Mouse (Mus musculus): ENCODE data around the gene Coq7. TPM values are rescaled to one million over a fixed set of nuclear protein-coding genes. Genes with fewer than 3 reads are reported as not detected.
A peak's percentile ranks its signal among the peaks of the same experiment; 100 is the strongest.

The Coq7 gene
- polyA plus RNA-seq, 1 experiment from 2014 or later, result 124 TPM

DNA sequence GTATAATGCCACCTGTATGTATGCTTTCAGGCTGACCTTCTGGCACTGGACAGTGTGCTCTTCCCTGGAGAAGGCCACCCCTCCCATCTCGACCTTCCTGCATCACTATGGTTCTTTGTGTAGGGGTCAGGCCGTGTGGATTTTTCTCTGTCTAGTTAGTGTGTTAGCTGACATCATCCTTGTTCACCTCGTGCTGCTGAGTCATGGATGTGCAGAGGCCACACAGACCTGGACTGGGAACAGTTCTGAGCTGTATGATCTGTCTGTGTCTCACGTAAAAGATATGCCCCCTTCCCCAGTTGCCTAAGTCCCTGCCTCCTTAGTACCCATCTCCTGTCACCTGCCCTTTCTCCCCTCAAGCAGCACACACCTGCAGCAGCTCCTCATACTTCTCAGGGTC is 6.2 kb downstream of the Coq7 start:
- H3K36me3 ChIP-seq, result peaks cover 12% of the 10 kb centered on the region
- no peak overlapping the region for H3K4me3 ChIP-seq (replicated peaks)
- no peaks in the 10 kb centered on the region for H3K4me1 ChIP-seq (replicated peaks)
- WGBS, result 79% methylated on average over 4 of the region's 4 CpGs
- H3K4me2 ChIP-seq (replicated peaks), result no peak overlapping the region
- no peaks in the 10 kb centered on the region for H3K9me3 ChIP-seq
- H3K27ac ChIP-seq, result no peak overlapping the region
- H3K27me3 ChIP-seq (replicated peaks), result no peaks in the 10 kb centered on the region
- H3K9ac ChIP-seq, result no peak overlapping the region
- no peak for ATAC-seq

DNA sequence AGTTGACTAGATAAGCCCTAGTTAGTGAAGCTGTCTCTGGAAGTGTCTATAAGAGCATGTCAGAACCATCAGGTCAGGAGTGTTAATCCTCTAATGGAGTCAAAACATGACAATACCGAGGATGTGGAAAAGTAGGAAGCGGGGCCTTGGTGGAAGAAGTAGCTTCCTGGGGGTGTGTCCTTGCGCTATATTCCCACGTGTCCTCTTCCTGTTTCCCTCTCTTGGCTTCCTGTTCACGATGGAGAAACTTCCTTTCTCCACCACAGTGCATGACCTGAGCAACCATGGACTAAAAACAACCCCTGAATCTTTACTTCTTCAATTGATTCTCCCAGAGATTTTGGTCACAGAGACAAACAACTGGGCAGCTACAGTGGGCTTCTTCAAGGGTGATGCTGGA is 11.1 kb downstream of the Coq7 start:
- peaks cover 8% of the 10 kb centered on the region; the same call in 1 of the 2 replicates for H3K36me3 ChIP-seq
- no peaks in the 10 kb centered on the region for H3K27me3 ChIP-seq (replicated peaks)
- peaks cover 4% of the 10 kb centered on the region; the same call in 1 of the 2 replicates for H3K4me1 ChIP-seq (replicated peaks)
- no peak for ATAC-seq
- no peak overlapping the region for H3K4me2 ChIP-seq (replicated peaks)
- 73% methylated on average over 5 of the region's 5 CpGs for WGBS
- H3K9ac ChIP-seq, result no peak overlapping the region
- no peaks in the 10 kb centered on the region for H3K9me3 ChIP-seq
- no peak overlapping the region for H3K27ac ChIP-seq
- no peak overlapping the region for H3K4me3 ChIP-seq (replicated peaks)

DNA sequence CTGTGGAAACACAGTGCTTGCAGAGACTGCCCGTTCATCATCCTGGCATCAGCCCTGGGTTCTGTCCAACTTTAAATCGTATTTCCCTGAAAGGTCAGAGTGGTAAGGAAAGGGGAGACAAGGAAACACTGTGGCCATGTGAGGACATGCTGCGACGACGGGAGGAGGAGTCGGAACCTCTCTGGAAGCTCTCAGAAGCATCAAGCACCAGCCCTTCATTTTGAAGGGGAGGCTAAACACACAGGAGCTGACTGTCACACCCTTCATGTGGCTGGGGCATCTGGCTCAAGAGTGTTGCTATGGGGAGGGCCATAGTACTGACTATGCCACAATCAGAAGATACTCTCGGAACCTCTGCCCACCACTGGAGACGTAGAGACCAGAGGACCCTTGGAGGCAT is 13.5 kb downstream of the Coq7 start:
- H3K4me1 ChIP-seq (replicated peaks), result peaks cover 4% of the 10 kb centered on the region; the same call in 1 of the 2 replicates
- no peaks in the 10 kb centered on the region for H3K36me3 ChIP-seq
- no peak overlapping the region for H3K27ac ChIP-seq
- H3K9ac ChIP-seq, result no peak overlapping the region
- WGBS, result 48% methylated on average over 8 of the region's 8 CpGs
- no peak overlapping the region for H3K4me3 ChIP-seq (replicated peaks)
- ATAC-seq, result no peak; the same call in 1 of the 2 replicates
- H3K27me3 ChIP-seq (replicated peaks), result no peaks in the 10 kb centered on the region
- no peak overlapping the region for H3K4me2 ChIP-seq (replicated peaks)
- H3K9me3 ChIP-seq, result no peaks in the 10 kb centered on the region

DNA sequence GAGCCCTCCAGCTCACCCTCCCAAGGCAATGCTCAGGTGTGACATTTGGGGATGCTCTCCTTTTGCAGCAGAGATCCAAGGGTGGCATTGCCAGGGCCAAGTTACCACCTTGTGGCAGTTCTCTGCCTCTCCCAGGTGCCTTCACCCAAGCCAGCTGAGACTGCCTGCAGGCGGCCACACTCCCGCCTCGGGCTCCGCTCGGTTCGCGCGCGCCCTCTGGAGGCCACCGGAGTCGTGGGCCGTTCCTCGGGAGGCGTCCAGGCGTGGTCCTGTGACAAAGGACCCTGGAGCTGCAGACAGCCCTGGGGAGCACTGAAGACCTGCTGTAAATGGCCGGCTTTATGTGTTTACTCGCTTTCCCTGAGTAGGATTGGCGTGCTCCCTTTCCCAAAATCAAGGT is 14.5 kb downstream of the Coq7 start:
- no peak overlapping the region for H3K4me3 ChIP-seq (replicated peaks)
- H3K9me3 ChIP-seq, result no peaks in the 10 kb centered on the region
- peak; percentile 82 for ATAC-seq
- H3K9ac ChIP-seq, result no peak overlapping the region
- H3K27me3 ChIP-seq (replicated peaks), result no peaks in the 10 kb centered on the region
- H3K4me1 ChIP-seq (replicated peaks), result peaks cover 4% of the 10 kb centered on the region; the same call in 1 of the 2 replicates
- WGBS, result 2% methylated on average over 18 of the region's 18 CpGs
- no peaks in the 10 kb centered on the region for H3K36me3 ChIP-seq
- no peak overlapping the region for H3K27ac ChIP-seq
- H3K4me2 ChIP-seq (replicated peaks), result no peak overlapping the region

DNA sequence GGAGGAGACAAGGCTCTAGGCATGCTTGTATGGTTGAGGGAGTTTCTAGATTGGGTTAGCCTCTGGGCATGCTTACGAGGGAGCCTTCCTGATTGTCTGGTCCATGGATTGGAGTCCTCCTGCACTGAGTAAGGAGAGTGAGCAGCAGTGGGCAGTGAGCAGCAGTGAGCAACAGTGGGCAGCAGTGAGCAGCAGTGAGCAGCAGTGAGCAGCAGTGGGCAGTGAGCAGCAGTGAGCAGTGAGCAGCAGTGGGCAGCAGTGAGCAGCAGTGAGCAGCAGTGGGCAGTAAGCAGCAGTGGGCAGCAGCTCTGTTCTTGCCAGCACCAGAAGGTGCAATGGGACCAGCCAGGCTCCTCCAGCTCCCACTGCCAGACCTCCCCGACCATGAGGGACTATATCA is 15.3 kb downstream of the Coq7 start:
- Histone ChIP-seq H3K9me3 (no peaks in the 10 kb centered on the region), H3K27ac (no peak overlapping the region), H3K4me1 (replicated peaks) (peaks cover 4% of the 10 kb centered on the region; the same call in 1 of the 2 replicates), H3K4me3 (replicated peaks) (no peak overlapping the region), H3K27me3 (replicated peaks) (no peaks in the 10 kb centered on the region), H3K36me3 (no peaks in the 10 kb centered on the region), H3K9ac (no peak overlapping the region), H3K4me2 (replicated peaks) (no peak overlapping the region)
- peak; percentile 31; the same call in 1 of the 2 replicates for ATAC-seq
- 72% methylated on average over 2 of the region's 2 CpGs for WGBS

DNA sequence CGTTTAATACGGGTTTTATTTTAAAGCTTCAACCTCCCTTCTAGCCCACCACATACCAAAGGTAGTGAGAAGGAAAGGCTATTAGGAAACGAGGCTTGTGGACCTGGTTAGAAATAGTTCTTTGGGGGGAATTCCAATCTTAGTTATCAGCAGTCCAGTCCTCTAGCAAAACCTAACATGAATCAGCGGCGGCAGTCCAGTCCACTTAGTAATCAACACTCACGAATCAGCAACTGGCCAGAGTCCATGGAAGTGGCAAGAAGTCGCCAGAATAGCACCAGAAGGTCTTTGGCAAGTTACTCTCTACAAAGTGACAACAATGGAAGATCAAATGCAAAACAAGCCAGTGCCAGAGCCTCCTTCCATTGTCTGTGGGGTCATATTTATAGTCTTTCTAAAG is 24.6 kb downstream of the Coq7 start:
- Histone ChIP-seq H3K9me3 (no peaks in the 10 kb centered on the region), H3K27me3 (replicated peaks) (no peaks in the 10 kb centered on the region), H3K27ac (no peak overlapping the region), H3K4me3 (replicated peaks) (no peak overlapping the region), H3K36me3 (no peaks in the 10 kb centered on the region), H3K4me1 (replicated peaks) (no peaks in the 10 kb centered on the region), H3K9ac (no peak overlapping the region), H3K4me2 (replicated peaks) (no peak overlapping the region)
- ATAC-seq, result no peak
- WGBS, result 72% methylated on average over 7 of the region's 7 CpGs

DNA sequence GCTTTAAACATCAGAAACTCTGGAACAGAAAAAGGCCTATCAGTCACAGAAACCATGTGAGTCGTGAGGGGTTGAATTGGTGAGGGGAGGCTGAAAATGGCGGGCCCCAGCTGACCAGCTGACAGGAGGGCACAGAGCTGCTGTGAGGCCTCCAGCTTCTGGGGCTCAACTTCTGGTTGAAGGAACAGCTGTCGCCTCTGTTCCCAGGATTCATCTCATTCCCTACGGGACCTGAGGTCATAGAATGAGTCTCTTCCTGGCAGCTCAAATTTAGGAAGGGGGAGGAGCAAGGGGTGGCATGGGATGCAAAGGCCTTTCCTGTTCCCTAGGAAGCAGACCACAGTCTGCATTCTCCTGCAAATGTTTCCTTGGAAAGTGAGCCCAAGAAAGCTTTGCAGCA is 29.3 kb downstream of the Coq7 start:
- 57% methylated on average over 4 of the region's 4 CpGs for WGBS

DNA sequence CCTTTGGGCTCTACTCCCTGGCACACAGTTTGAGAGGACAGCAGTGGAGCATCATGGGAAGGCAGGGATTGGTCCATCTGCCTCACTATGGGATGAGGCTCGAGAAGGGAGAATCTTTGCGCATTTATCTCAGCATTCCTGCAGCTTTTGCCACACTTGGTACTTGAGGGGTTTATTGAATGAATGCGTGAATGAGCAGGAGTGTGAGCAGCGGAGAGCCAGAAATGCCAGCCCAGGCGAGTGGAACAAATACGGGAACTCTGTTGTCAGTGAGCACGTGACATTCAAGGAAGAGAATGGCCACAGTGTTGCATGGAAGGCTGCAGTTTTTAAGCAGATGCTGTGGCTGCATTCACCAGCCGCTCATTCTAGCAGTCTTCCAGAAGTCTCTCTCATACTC is 30.8 kb downstream of the Coq7 start:
- no peak overlapping the region for H3K27ac ChIP-seq
- H3K4me1 ChIP-seq (replicated peaks), result 0 out of 2 replicates have a peak, but pooled peaks cover 2% of the 10 kb centered on the region
- no peak overlapping the region for H3K9ac ChIP-seq
- no peak overlapping the region for H3K4me2 ChIP-seq (replicated peaks)
- no peaks in the 10 kb centered on the region for H3K27me3 ChIP-seq (replicated peaks)
- ATAC-seq, result no peak
- 77% methylated on average over 8 of the region's 8 CpGs for WGBS
- H3K9me3 ChIP-seq, result no peaks in the 10 kb centered on the region
- H3K36me3 ChIP-seq, result no peaks in the 10 kb centered on the region
- H3K4me3 ChIP-seq (replicated peaks), result no peak overlapping the region

More for the DNA sequence above, 29.3 kb downstream of the Coq7 start:
- Histone ChIP-seq H3K4me2 (replicated peaks) (no peak overlapping the region), H3K4me3 (replicated peaks) (no peak overlapping the region), H3K36me3 (no peaks in the 10 kb centered on the region), H3K9ac (no peak overlapping the region), H3K9me3 (no peaks in the 10 kb centered on the region), H3K27ac (no peak overlapping the region), H3K27me3 (replicated peaks) (no peaks in the 10 kb centered on the region), H3K4me1 (replicated peaks) (0 out of 2 replicates have a peak, but pooled peaks cover 2% of the 10 kb centered on the region)
- no peak for ATAC-seq

DNA sequence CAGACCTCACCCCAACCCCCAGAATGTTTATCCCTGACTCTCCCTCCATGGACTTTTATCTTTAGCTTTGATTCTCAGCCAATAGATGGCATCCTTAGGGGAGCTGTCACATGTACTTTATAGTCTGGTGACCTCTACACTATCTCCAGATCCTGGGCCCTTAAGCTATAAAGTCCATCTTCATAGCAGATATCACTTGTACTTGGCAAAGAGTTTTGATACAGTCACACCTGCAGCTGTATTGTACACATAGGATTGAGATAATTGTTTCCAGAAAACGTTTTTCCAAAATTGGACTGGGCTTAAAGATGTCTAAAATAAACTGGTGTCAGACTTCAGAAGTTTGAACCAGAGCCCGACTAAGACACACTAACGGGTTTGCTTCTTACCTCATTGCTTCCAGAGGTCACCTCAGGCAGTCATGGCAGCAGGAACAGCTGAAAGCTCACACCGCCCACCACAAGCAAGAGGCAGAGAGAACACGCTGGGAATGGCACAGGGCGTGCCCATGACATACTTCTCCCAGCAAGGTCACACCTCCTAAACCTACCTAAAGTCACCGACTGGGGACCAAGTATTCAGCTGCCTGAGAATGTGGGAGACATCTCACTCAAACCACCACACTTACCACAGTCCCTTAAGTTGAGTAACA is 33.2 kb downstream of the Coq7 start:
- Histone ChIP-seq H3K27ac (no peak overlapping the region), H3K4me3 (replicated peaks) (no peak overlapping the region), H3K4me1 (replicated peaks) (0 out of 2 replicates have a peak, but pooled peaks cover 2% of the 10 kb centered on the region), H3K9me3 (no peaks in the 10 kb centered on the region), H3K9ac (no peak overlapping the region), H3K27me3 (replicated peaks) (no peaks in the 10 kb centered on the region), H3K36me3 (no peaks in the 10 kb centered on the region), H3K4me2 (replicated peaks) (no peak overlapping the region)
- WGBS, result 55% methylated on average over 7 of the region's 7 CpGs
- ATAC-seq, result peak; percentile 82

DNA sequence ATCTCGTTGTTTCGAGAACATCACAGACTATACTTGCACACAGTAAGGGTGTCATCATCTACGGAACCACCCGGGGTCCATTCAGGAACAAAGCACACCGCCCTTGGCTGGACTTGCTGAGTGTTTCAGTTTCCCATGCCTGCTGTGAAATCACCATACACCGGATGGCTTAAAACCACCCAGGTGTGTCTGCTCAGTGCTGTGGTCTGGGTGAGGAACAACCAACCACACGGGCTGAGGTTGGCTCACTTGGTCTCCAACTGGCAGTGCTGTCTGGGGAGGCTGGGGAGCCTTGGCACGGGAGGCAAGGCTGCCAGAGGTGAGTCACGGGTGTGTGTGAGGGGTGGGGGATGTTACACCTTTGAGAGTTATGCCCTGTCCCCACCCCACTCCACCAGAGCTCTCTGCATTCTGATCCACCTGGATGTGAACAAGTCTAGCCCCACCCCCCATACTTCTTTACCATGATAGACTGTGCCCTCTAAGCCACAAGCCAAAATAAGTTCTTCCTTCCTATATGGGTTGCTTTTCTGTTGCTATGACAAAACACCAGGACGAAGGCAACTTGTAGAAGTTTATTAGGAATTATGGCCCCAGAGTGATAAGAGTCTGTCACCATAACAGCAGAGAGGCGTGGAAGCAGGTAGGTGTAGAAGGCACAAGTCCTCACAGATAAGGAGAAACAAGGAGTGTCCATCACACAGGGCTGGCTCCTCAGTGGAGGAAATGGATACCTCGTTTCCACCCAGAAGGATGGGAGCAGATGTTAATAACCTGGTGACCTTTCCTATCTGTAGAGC is 34.0 kb downstream of the Coq7 start:
- Histone ChIP-seq H3K9ac (no peak overlapping the region), H3K4me2 (replicated peaks) (no peak overlapping the region), H3K9me3 (no peaks in the 10 kb centered on the region), H3K27me3 (replicated peaks) (no peaks in the 10 kb centered on the region), H3K4me1 (replicated peaks) (0 out of 2 replicates have a peak, but pooled peaks cover 2% of the 10 kb centered on the region), H3K4me3 (replicated peaks) (no peak overlapping the region), H3K27ac (peak overlapping the region; percentile 25; the same call in 1 of the 2 replicates), H3K36me3 (no peaks in the 10 kb centered on the region)
- WGBS, result 66% methylated on average over 12 of the region's 12 CpGs
- peak; percentile 95 for ATAC-seq

DNA sequence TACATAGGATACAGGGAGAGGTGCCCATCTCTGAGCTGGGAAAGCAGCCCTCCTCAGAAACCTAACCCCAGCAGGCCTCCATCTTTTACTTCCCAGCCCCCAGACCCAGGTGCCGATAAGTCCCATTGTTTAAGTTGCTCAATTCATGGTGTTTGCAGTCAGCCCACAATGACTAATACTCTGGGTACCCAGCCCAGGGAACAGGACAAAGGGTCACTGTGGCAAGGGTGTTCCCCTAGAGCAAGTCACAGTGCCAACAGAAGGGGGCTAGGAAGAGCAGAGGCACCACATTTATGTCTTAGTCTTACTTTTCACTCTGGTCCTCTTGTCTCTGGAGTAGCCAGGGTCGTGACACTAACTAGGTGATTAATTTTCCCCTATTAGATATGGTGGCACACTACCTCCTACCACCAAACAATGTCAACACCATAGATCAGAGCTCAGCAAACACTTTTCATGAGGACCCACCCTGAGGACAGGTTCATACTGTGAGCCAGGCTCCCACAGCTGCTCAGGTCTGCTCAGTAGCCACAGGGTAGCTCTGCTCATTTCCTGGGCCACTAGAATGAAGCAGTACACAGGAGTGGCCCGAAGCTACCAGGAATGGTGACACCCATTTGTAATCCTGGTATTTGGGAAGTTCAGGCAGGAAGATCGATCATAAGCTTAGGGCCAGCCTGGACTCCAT is 38.1 kb downstream of the Coq7 start:
- Histone ChIP-seq H3K4me2 (replicated peaks) (no peak overlapping the region), H3K27me3 (replicated peaks) (no peaks in the 10 kb centered on the region), H3K27ac (no peak overlapping the region), H3K36me3 (no peaks in the 10 kb centered on the region), H3K9ac (no peak overlapping the region), H3K4me3 (replicated peaks) (no peak overlapping the region), H3K4me1 (replicated peaks) (peaks cover 15% of the 10 kb centered on the region), H3K9me3 (no peaks in the 10 kb centered on the region)
- no peak for ATAC-seq
- 77% methylated on average over 4 of the region's 4 CpGs for WGBS

DNA sequence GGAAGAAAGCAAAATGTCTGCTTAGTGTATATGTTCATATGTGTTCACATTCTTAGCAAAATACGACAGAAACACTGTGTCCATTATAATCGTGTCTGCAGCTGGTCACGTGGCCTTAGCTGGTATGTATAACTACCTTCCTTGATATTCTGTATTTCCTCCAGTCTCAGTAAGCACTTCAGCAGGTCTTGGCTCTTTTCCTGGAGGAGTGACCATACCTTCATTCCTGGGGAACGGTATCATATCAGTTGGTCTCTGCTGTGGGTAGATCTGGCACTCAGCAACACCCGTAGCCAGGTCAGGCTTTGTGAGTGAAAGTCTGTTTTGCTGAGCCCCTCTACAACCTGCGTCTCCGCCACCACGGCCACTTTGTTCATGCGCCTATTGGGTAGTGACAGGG is 39.3 kb downstream of the Coq7 start:
- no peaks in the 10 kb centered on the region; the same call in 1 of the 2 replicates for H3K36me3 ChIP-seq
- no peaks in the 10 kb centered on the region for H3K9me3 ChIP-seq
- no peak overlapping the region for H3K4me2 ChIP-seq (replicated peaks)
- H3K27ac ChIP-seq, result no peak overlapping the region
- H3K4me3 ChIP-seq (replicated peaks), result no peak overlapping the region
- peaks cover 21% of the 10 kb centered on the region for H3K4me1 ChIP-seq (replicated peaks)
- 83% methylated on average over 9 of the region's 9 CpGs for WGBS
- H3K27me3 ChIP-seq (replicated peaks), result no peaks in the 10 kb centered on the region
- ATAC-seq, result no peak
- no peak overlapping the region for H3K9ac ChIP-seq
